Mouse (Mus musculus) neural tube, embryonic 14.5 days (tissue): ENCODE data around the gene Arvcf. TPM values are rescaled to one million over a fixed set of nuclear protein-coding genes. Genes with fewer than 3 reads are reported as not detected.
A peak's percentile ranks its signal among the peaks of the same experiment; 100 is the strongest.

Source experiments
- ATAC-seq: fragments of 200-750 bp; cut with Nextera tagmentation; 2 replicates; pipeline ENCODE4 v1.8.0; 2017; ENCODE audit warnings: low read depth, mild to moderate bottlenecking, moderate TSS enrichment, moderate library complexity
- H3K27ac ChIP-seq: fragments of 300-500 bp; sonication (generic); 2 replicates; pipeline ENCODE4 v1.5.1; 2014; ENCODE audit warnings: low read depth, mild to moderate bottlenecking, control low read depth, low read length, moderate library complexity, mixed read lengths
- H3K27me3 ChIP-seq: fragments of 300-500 bp; sonication (generic); 2 replicates; pipeline ENCODE4 v1.6.1; 2014; ENCODE audit warnings: low read length; ENCODE audit not compliant: control insufficient read depth, insufficient read depth
- H3K36me3 ChIP-seq: fragments of 300-500 bp; sonication (generic); 2 replicates; pipeline ENCODE4 v1.6.1; 2014; ENCODE audit warnings: low read length, mixed read lengths; ENCODE audit not compliant: control insufficient read depth, insufficient read depth
- H3K4me1 ChIP-seq: fragments of 300-500 bp; sonication (generic); 2 replicates; pipeline ENCODE4 v1.6.1; 2014; ENCODE audit warnings: low read length; ENCODE audit not compliant: control insufficient read depth, insufficient read depth
- H3K4me2 ChIP-seq: fragments of 300-500 bp; sonication (generic); 2 replicates; pipeline ENCODE4 v1.6.1; 2014; ENCODE audit warnings: mild to moderate bottlenecking, low read depth, low read length, control low read depth
- H3K4me3 ChIP-seq: fragments of 300-500 bp; sonication (generic); 2 replicates; pipeline ENCODE4 v1.5.1; 2014; ENCODE audit warnings: low read depth, low read length, control low read depth, mixed read lengths
- H3K9ac ChIP-seq: fragments of 300-500 bp; sonication (generic); replicated peaks from 2 replicates; pipeline ENCODE4 v1.6.1; 2014; ENCODE audit warnings: low read depth, mild to moderate bottlenecking, control low read depth, low read length, mixed read lengths
- H3K9me3 ChIP-seq: fragments of 300-500 bp; sonication (generic); 2 replicates; pipeline ENCODE4 v1.6.1; 2016; ENCODE audit warnings: low read length; ENCODE audit not compliant: control insufficient read depth
- WGBS: fragments of 180-500 bp; shearing (Covaris S2); extraction: QIAGEN DNeasy Blood & Tissue Kit; methylation state at CpG from one replicate; pipeline ENCODE4 v1.1.7; 2014; 5-methylcytosine and 5-hydroxymethylcytosine counted together
- polyA plus RNA-seq: library from polyadenylated mRNA; unstranded; fragments of >200 nt; fragmentation: Nextera tagmentation; extraction: Ambion mirVana; gene quantifications from 2 replicates; pipeline ENCODE4 v1.2.1, GENCODE M21; 2014

Gene Arvcf
- polyA plus RNA-seq, 1 experiment from 2014 or later, result 60.2 TPM

DNA sequence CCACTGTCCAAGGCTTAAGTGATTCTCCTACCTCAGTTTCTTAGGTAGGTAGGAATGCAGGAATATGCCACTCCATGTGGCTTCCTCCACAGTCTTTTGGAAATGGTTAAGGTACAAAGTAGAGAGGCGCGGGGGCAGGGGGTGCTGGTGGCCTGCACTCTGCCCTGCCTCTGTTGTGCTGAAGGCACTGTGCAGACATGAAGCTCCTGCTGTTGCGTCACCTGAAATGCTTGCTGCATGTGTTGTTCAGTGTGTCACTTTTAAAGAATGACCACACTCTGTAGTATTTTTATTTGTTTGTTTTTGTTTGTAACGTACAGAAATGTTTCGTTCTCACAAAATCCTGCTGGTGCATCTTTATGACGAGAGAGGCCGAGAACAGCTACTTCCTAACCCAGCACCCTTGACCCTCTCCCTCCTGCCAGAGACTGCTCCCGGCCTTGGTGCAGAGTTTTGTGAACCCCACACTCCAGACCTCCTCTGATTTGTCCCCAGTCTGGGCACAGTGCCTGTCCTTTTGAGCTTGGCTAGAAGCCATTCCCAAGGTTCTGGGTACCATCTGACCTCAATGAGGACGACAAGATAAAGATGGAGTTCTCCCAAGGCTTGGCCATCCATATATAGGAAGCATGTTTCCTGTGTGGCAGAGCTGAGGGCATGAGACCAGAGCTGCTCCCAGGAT, 35.2 kb downstream of the Arvcf start:
- no peak overlapping the region for H3K4me2 ChIP-seq
- no peak overlapping the region for H3K4me3 ChIP-seq
- no peaks in the 10 kb centered on the region for H3K36me3 ChIP-seq
- peaks cover 47% of the 10 kb centered on the region for H3K4me1 ChIP-seq
- H3K9ac ChIP-seq, result no peak overlapping the region
- ATAC-seq, result no peak
- H3K9me3 ChIP-seq, result no peaks in the 10 kb centered on the region
- H3K27me3 ChIP-seq, result no peaks in the 10 kb centered on the region
- WGBS, result 71% methylated on average over 9 of the region's 9 CpGs
- H3K27ac ChIP-seq, result no peak overlapping the region; the same call in 1 of the 2 replicates

DNA sequence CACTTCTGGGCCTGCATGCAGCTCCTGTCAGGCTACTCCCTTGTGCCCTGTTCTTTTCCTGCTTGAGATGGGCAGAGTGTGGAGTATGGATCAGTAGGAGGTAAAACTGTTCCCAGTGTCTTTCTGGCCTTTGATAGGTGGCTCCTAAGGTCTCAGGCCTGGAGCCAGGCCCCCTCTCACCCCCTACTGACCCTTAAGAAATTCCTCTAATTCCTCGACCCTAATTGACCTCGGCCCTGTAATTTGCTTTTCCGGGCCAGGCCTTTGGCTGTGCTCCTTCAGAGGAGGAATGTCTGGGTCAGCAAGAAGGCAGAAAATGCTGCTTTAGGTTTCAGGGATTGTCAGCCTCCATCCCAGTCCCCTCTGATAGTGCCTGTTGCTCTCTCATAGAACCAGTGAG, 35.8 kb downstream of the Arvcf start:
- Histone ChIP-seq H3K27ac (no peak overlapping the region; the same call in 1 of the 2 replicates), H3K4me1 (peaks cover 48% of the 10 kb centered on the region), H3K4me3 (no peak overlapping the region), H3K9me3 (no peaks in the 10 kb centered on the region), H3K9ac (no peak overlapping the region), H3K36me3 (no peaks in the 10 kb centered on the region), H3K27me3 (no peaks in the 10 kb centered on the region), H3K4me2 (no peak overlapping the region)
- ATAC-seq, result no peak
- 7% methylated on average over 3 of the region's 3 CpGs for WGBS

DNA sequence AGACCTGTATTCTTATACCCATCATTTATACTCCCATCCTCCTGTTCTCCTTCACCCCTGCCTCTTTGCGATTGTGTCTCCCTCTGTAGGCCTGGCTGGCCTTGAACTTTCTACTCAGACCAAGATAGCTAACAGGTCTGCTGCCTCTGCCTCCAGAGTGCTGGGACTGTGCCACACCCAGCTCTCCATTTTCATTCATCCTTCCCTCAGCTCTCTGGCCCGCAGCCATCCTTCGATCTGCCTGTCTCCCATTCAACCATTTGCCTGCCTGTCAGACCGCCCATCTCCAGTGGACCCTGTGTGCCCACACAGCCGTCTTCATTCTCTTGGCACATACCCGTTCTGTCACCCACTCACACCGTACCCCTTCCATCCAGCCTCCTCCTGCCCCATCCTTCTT, 36.2 kb downstream of the Arvcf start:
- no peak overlapping the region for H3K4me3 ChIP-seq
- no peak for ATAC-seq
- WGBS, result 57% methylated on average over 7 of the region's 7 CpGs
- no peak overlapping the region for H3K4me2 ChIP-seq
- H3K9ac ChIP-seq, result no peak overlapping the region
- no peaks in the 10 kb centered on the region for H3K36me3 ChIP-seq
- no peaks in the 10 kb centered on the region for H3K27me3 ChIP-seq
- H3K4me1 ChIP-seq, result peaks cover 53% of the 10 kb centered on the region
- no peaks in the 10 kb centered on the region for H3K9me3 ChIP-seq
- H3K27ac ChIP-seq, result no peak overlapping the region

DNA sequence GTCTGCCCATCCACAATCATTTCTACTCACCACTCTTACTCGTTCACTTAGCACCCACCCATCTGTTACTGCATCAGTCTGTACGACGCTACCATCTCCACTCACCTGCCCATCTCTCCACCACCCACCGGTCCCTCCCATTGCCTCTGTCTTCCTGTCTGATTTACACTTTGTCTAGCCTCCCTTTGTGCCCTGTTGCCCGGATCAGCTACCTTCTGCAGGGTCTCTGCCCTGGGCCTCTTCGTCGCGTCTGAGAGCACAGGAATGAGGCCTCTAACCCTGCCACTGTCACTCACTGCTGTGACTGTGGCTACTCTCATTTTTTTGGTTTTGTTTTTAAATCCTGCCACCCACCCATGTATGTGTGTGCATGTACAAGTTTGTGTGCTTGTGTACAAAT, 36.7 kb downstream of the Arvcf start:
- WGBS, result 50% methylated on average over 8 of the region's 8 CpGs
- no peaks in the 10 kb centered on the region for H3K27me3 ChIP-seq
- H3K9ac ChIP-seq, result no peak overlapping the region
- H3K4me2 ChIP-seq, result no peak overlapping the region
- no peak for ATAC-seq
- H3K9me3 ChIP-seq, result no peaks in the 10 kb centered on the region
- H3K4me1 ChIP-seq, result peaks cover 57% of the 10 kb centered on the region
- H3K27ac ChIP-seq, result no peak overlapping the region
- H3K36me3 ChIP-seq, result no peaks in the 10 kb centered on the region
- no peak overlapping the region for H3K4me3 ChIP-seq

DNA sequence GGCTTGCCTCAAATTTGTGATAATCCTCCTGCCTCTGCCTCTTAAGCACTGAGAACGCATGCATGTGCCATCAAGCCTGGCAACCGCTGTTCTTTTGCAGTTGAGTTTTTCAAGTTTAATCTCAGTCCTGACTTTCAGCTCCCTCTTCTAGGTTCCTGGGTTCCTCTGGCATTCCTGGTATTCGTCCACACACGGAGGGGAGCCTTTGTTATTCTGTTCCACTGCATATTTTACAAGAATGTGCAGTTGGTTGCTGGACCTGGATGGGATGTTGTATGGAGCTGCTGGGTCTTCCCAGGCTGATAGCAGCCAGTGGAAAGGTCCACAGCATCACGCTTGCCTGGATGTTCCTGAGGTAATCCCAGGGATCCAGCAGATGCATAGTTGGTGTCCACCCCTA, 37.4 kb downstream of the Arvcf start:
- no peaks in the 10 kb centered on the region for H3K36me3 ChIP-seq
- H3K4me3 ChIP-seq, result no peak overlapping the region
- no peak overlapping the region for H3K4me2 ChIP-seq
- no peak for ATAC-seq
- 71% methylated on average over 5 of the region's 5 CpGs for WGBS
- no peak overlapping the region for H3K9ac ChIP-seq
- peaks cover 52% of the 10 kb centered on the region for H3K4me1 ChIP-seq
- H3K27me3 ChIP-seq, result no peaks in the 10 kb centered on the region
- no peaks in the 10 kb centered on the region for H3K9me3 ChIP-seq
- H3K27ac ChIP-seq, result no peak overlapping the region

DNA sequence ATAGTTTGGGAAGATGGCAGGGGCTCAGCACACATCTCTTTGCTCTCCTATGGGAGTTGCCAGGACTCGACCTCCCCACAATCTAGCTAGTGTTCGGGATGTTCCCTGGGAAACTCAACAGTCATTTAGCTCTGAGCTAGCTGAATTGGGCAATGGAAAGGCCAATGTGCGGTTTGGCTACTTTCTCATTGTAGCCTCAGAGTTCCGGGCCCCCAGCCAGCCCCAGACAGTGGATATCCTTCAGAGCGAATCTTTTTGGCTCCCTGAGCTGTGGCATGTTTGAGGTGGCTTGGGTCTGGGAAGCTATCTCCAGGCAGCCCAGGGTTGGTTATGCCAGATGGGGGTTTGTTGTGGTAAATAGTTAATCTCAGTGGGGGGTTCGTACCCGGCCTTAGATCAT, 38.5 kb downstream of the Arvcf start:
- no peak overlapping the region for H3K4me3 ChIP-seq
- H3K36me3 ChIP-seq, result no peaks in the 10 kb centered on the region
- H3K4me1 ChIP-seq, result peaks cover 46% of the 10 kb centered on the region
- no peaks in the 10 kb centered on the region for H3K9me3 ChIP-seq
- H3K4me2 ChIP-seq, result no peak overlapping the region
- WGBS, result 73% methylated on average over 7 of the region's 7 CpGs
- H3K27me3 ChIP-seq, result no peaks in the 10 kb centered on the region
- H3K9ac ChIP-seq, result no peak overlapping the region
- no peak for ATAC-seq
- no peak overlapping the region for H3K27ac ChIP-seq

DNA sequence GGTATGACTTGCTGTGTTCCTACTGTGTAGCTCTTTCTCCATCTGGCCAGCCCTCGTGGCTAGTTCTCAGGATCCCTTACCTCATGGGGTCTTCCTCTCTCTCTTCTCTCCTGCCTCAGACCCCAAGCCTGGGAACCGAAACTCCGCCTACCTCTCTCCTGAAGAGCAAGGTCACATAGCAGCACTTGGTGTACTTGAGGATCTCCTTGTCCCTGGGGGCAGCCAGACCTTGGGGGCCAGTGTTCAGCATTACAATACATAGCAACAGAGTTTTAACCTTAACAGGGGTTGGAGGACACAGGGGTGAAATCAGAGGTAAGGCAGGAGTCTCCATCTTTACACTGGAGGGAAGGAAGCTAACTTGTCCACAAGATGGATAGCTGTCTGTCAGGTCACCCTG, 39.0 kb downstream of the Arvcf start:
- no peaks in the 10 kb centered on the region for H3K27me3 ChIP-seq
- H3K9me3 ChIP-seq, result no peaks in the 10 kb centered on the region
- no peak for ATAC-seq
- H3K4me2 ChIP-seq, result no peak overlapping the region
- H3K4me3 ChIP-seq, result no peak overlapping the region
- H3K27ac ChIP-seq, result no peak overlapping the region
- WGBS, result 72% methylated on average over 3 of the region's 3 CpGs
- no peak overlapping the region for H3K9ac ChIP-seq
- peaks cover 43% of the 10 kb centered on the region for H3K4me1 ChIP-seq
- H3K36me3 ChIP-seq, result no peaks in the 10 kb centered on the region

DNA sequence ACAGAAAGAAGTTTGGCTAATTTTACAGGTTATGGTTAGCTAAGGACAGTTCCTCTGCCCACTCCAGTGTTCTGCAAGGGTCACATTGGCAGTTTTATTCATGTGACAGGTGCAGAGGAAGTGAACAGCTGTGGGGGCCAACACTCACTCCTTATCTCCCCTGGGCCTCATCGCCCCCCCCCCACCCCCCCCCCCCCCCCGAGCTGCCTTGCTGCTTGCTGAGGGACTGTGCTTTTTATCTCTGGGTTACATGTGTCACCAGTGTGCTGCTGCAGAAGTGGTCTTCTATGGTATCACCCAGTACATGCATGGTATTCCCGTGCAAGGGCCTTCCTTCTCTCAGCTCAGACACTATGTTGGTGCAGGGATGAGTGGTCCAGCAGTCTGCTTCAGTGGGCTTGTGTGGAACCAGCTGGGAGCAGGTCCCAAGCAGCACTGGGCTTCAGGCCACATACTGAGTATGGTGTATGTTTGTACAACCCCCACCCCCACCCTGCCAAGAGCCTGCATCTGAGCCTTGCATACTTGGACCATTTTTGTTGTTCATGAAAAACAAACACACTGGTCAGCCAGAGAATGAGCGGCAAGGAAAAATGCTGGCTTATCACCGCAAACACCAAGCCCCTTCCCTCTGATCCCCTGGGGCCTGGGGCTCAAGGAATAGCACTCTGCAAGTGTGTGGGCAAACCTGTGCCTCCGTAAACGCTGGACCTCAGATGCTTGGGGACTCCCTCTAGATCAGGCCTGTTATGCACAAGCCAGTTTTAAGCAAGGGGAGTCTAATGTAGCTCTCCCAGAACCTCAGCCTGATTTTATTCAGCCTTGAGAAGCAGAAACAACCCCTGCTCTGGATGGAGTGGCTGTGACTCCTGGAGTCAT, 40.0 kb downstream of the Arvcf start:
- 39% methylated on average over 5 of the region's 7 CpGs for WGBS
- Histone ChIP-seq H3K27me3 (no peaks in the 10 kb centered on the region), H3K4me1 (peaks cover 40% of the 10 kb centered on the region), H3K27ac (peak overlapping the region; percentile 78), H3K9me3 (no peaks in the 10 kb centered on the region), H3K4me2 (no peak overlapping the region), H3K36me3 (no peaks in the 10 kb centered on the region), H3K4me3 (no peak overlapping the region), H3K9ac (no peak overlapping the region)
- no peak for ATAC-seq
